Mouse (Mus musculus) C2C12 (cell line): ENCODE measurements around the gene Nelfb. TPM values are rescaled to one million over a fixed set of nuclear protein-coding genes. Genes with fewer than 3 reads are reported as not detected.

Experiments
- H3K27me3 ChIP-seq: one replicate; pipeline ENCODE4 v1.6.1; 2011; ENCODE audit not compliant: control insufficient read depth, insufficient read depth, insufficient read length
- H3K36me3 ChIP-seq: one replicate; pipeline ENCODE4 v1.6.1; 2011; ENCODE audit not compliant: control insufficient read depth, insufficient read depth
- H3K4me3 ChIP-seq: one replicate; pipeline ENCODE4 v1.5.1; 2011; ENCODE audit warnings: mild to moderate bottlenecking, control low read depth; ENCODE audit not compliant: poor library complexity, insufficient read depth, severe bottlenecking
- H3K79me2 ChIP-seq: one replicate; pipeline ENCODE4 v1.6.1; 2011; ENCODE audit not compliant: control insufficient read depth, insufficient read depth
- H3K79me3 ChIP-seq: one replicate; pipeline ENCODE4 v1.6.1; 2011; ENCODE audit warnings: low read depth, control low read depth
- H3ac ChIP-seq: one replicate; pipeline ENCODE3; 2011; ENCODE audit warnings: low read depth; ENCODE audit not compliant: control insufficient read depth, insufficient read length
- CEBPB ChIP-seq: IDR thresholded peaks from one replicate; pipeline ENCODE4 v1.6.1; 2011; ENCODE audit warnings: low read depth, mild to moderate bottlenecking, control low read depth, moderate library complexity
- CTCF ChIP-seq: IDR thresholded peaks from one replicate; pipeline ENCODE4 v1.5.1; 2011; ENCODE audit not compliant: control insufficient read depth, insufficient read depth, insufficient read length
- FOSL1 ChIP-seq: IDR thresholded peaks from one replicate; pipeline ENCODE4 v1.8.0; 2011; ENCODE audit warnings: mild to moderate bottlenecking, low read length; ENCODE audit not compliant: poor library complexity, insufficient read depth, severe bottlenecking
- MAX ChIP-seq: IDR thresholded peaks from one replicate; pipeline ENCODE4 v1.6.1; 2011; ENCODE audit warnings: mild to moderate bottlenecking, control low read depth
- MYOD1 ChIP-seq: IDR thresholded peaks from one replicate; pipeline ENCODE4 v1.6.1; 2011; ENCODE audit warnings: low read depth; ENCODE audit not compliant: control insufficient read depth, insufficient read length
- MYOG ChIP-seq: IDR thresholded peaks from one replicate; pipeline ENCODE4 v1.6.1; 2011; ENCODE audit not compliant: control insufficient read depth, insufficient read length; ENCODE audit errors: extremely low read depth
- USF1 ChIP-seq: IDR thresholded peaks from one replicate; pipeline ENCODE4 v1.6.1; 2011; ENCODE audit warnings: low read depth, mild to moderate bottlenecking, control low read depth, moderate library complexity
- polyA plus RNA-seq: library from polyadenylated mRNA; unstranded; fragments of >200 nt; fragmentation: generic; extraction: Trizol; gene quantifications from one replicate; pipeline ENCODE4 v1.2.1, GENCODE M21; 2012; ENCODE audit warnings: missing spikeins

The Nelfb gene
- polyA plus RNA-seq, 1 experiment: 47.4 TPM

GRCm38 (mm10) chr2:25246183-25247072, 35.1 kb upstream of the Nelfb start, which contains the start of gene AL732309.1:
Gene AL732309.1 (minus strand): TSS chr2:25246863.
- Histone ChIP-seq H3K36me3 (peaks cover 39% of the 10 kb centered on the region), H3ac (no peak within 1 kb of the TSS), H3K79me2 (no peaks in the 10 kb centered on the region), H3K4me3 (no peak within 1 kb of the TSS), H3K27me3 (peaks cover 19% of the 10 kb centered on the region), H3K79me3 (no peaks in the 10 kb centered on the region)
- TF ChIP-seq USF1 (no peak), MYOG (no peak), CEBPB (no peak), MAX (no peak), MYOD1 (no peak), FOSL1 (no peak), CTCF (no peak)

- H3K79me2 ChIP-seq: no peaks in the 10 kb centered on the region
- no peak for TF ChIP-seq MAX
- no peak for TF ChIP-seq CEBPB
- TF ChIP-seq MYOG: no peak
- TF ChIP-seq FOSL1: no peak
- no peak for TF ChIP-seq USF1
- TF ChIP-seq CTCF: no peak
- TF ChIP-seq MYOD1: no peak
Measured at GRCm38 (mm10) chr2:25244144-25244543, 32.9 kb upstream of the Nelfb start.

GRCm38 (mm10) chr2:25243342-25243741, 32.1 kb upstream of the Nelfb start:
- no peak for TF ChIP-seq MAX
- TF ChIP-seq USF1: no peak
- TF ChIP-seq FOSL1: no peak
- no peak for TF ChIP-seq MYOD1
- TF ChIP-seq MYOG: no peak
- TF ChIP-seq CTCF: no peak
- TF ChIP-seq CEBPB: no peak
- H3K36me3 ChIP-seq: peaks cover 11% of the 10 kb centered on the region
- H3K27me3 ChIP-seq: peaks cover 24% of the 10 kb centered on the region
- H3K79me3 ChIP-seq: no peaks in the 10 kb centered on the region
- no peaks in the 10 kb centered on the region for H3K79me2 ChIP-seq
- no peak overlapping the region for H3K4me3 ChIP-seq
- H3ac ChIP-seq: no peak overlapping the region

More at GRCm38 (mm10) chr2:25244144-25244543, 32.9 kb upstream of the Nelfb start:
- H3ac ChIP-seq: no peak overlapping the region
- peaks cover 17% of the 10 kb centered on the region for H3K36me3 ChIP-seq
- H3K79me3 ChIP-seq: no peaks in the 10 kb centered on the region
- no peak overlapping the region for H3K4me3 ChIP-seq
- peaks cover 21% of the 10 kb centered on the region for H3K27me3 ChIP-seq

- no peaks in the 10 kb centered on the region for H3K79me2 ChIP-seq
- peaks cover 24% of the 10 kb centered on the region for H3K27me3 ChIP-seq
- H3K36me3 ChIP-seq: peaks cover 5% of the 10 kb centered on the region
- no peaks in the 10 kb centered on the region for H3K79me3 ChIP-seq
- no peak within 1 kb of the TSS for H3ac ChIP-seq
- TF ChIP-seq CEBPB (no peak), MYOD1 (no peak), MYOG (no peak), USF1 (no peak), FOSL1 (no peak)
- H3K4me3 ChIP-seq: no peak within 1 kb of the TSS
Measured at GRCm38 (mm10) chr2:25242101-25242506, 30.8 kb upstream of the Nelfb start, which contains the start of the genes Rnf208 and Cysrt1. Gene Rnf208 (plus strand): TSS chr2:25242255. Gene Cysrt1 (minus strand): TSS chr2:25242452.

GRCm38 (mm10) chr2:25241438-25241775, 30.1 kb upstream of the Nelfb start:
- no peak overlapping the region for H3K4me3 ChIP-seq
- H3K79me2 ChIP-seq: no peaks in the 10 kb centered on the region
- peaks cover 24% of the 10 kb centered on the region for H3K27me3 ChIP-seq
- no peak for TF ChIP-seq FOSL1
- TF ChIP-seq USF1: no peak
- no peak for TF ChIP-seq MYOD1
- no peak for TF ChIP-seq CEBPB
- no peak for TF ChIP-seq CTCF
- TF ChIP-seq MAX: no peak
- no peak for TF ChIP-seq MYOG
- no peaks in the 10 kb centered on the region for H3K79me3 ChIP-seq
- H3ac ChIP-seq: no peak overlapping the region
- peaks cover 5% of the 10 kb centered on the region for H3K36me3 ChIP-seq
